Mouse (Mus musculus): ENCODE data around the gene Trmt1. TPM values are rescaled to one million over a fixed set of nuclear protein-coding genes. Genes with fewer than 3 reads are reported as not detected.
"Not testable (repeated sequence)": the region's sequence is repeated elsewhere in the genome, so short reads cannot be mapped to it uniquely, and the experiment has no call there.

Trmt1 gene
- polyA plus RNA-seq, 2 experiments = 71.7 to 158 TPM

- H3K9ac ChIP-seq (ENCODE audit: low read depth, low read length, severe bottlenecking) = no peak overlapping the region
- 84% methylated on average over 6 of the region's 6 CpGs for WGBS
- H3K9me3 ChIP-seq (ENCODE audit: control insufficient read depth, low read length) = no peaks in the 10 kb centered on the region
- no peak overlapping the region for H3K4me2 ChIP-seq (replicated peaks; ENCODE audit: low read depth, low read length, severe bottlenecking)
- ATAC-seq (ENCODE audit: low FRiP score, low read depth) (no peak), DNase-seq (ENCODE audit: low spot score) (no peak)
- H3K27me3 ChIP-seq (ENCODE audit: control insufficient read depth, insufficient read depth, low read length) = no peaks in the 10 kb centered on the region
- no peak overlapping the region for H3K4me3 ChIP-seq (replicated peaks; ENCODE audit: low read length)
- peaks cover 44% of the 10 kb centered on the region for H3K36me3 ChIP-seq (ENCODE audit: control insufficient read depth, insufficient read depth, low read length)
- peaks cover 7% of the 10 kb centered on the region; the same call in 1 of the 2 replicates for H3K4me1 ChIP-seq (ENCODE audit: control insufficient read depth, insufficient read depth, low read length)
- no peak for TF ChIP-seq POLR2A (IDR thresholded peaks at IDR 0.05; ENCODE audit: borderline replicate concordance, extremely low read depth, insufficient read depth, insufficient read length)
- H3K27ac ChIP-seq (replicated peaks; ENCODE audit: low read depth, low read length) = no peak overlapping the region
Observed at GRCm38 (mm10) chr8:84668731-84669485, 17.2 kb upstream of the Trmt1 start.

GRCm38 (mm10) chr8:84670295-84671006, 15.7 kb upstream of the Trmt1 start:
- WGBS = 91% methylated on average over 5 of the region's 5 CpGs
- not testable (repeated sequence) for H3K4me2 ChIP-seq (replicated peaks; ENCODE audit: low read depth, low read length, severe bottlenecking); H3K27me3 ChIP-seq (ENCODE audit: control insufficient read depth, insufficient read depth, low read length); H3K27ac ChIP-seq (replicated peaks; ENCODE audit: low read depth, low read length); DNase-seq (ENCODE audit: low spot score); H3K9me3 ChIP-seq (ENCODE audit: control insufficient read depth, low read length); H3K9ac ChIP-seq (ENCODE audit: low read depth, low read length, severe bottlenecking); ATAC-seq (ENCODE audit: low FRiP score, low read depth); H3K4me1 ChIP-seq (ENCODE audit: control insufficient read depth, insufficient read depth, low read length); H3K4me3 ChIP-seq (replicated peaks; ENCODE audit: low read length)
- peaks cover 59% of the 10 kb centered on the region for H3K36me3 ChIP-seq (ENCODE audit: control insufficient read depth, insufficient read depth, low read length)

GRCm38 (mm10) chr8:84677305-84677704, 8.8 kb upstream of the Trmt1 start:
- Histone ChIP-seq H3K4me2 (replicated peaks; ENCODE audit: low read depth, low read length, severe bottlenecking) (no peak overlapping the region), H3K27ac (replicated peaks; ENCODE audit: low read depth, low read length) (no peak overlapping the region), H3K36me3 (ENCODE audit: control insufficient read depth, insufficient read depth, low read length) (peaks cover 48% of the 10 kb centered on the region), H3K9ac (ENCODE audit: low read depth, low read length, severe bottlenecking) (no peak overlapping the region), H3K27me3 (ENCODE audit: control insufficient read depth, insufficient read depth, low read length) (no peaks in the 10 kb centered on the region), H3K9me3 (ENCODE audit: control insufficient read depth, low read length) (no peaks in the 10 kb centered on the region), H3K4me1 (ENCODE audit: control insufficient read depth, insufficient read depth, low read length) (no peaks in the 10 kb centered on the region), H3K4me3 (replicated peaks; ENCODE audit: low read length) (no peak overlapping the region)
- 93% methylated on average over 5 of the region's 5 CpGs for whole genome bisulfite sequencing
- no peak for TF ChIP-seq POLR2A (IDR thresholded peaks at IDR 0.05; ENCODE audit: borderline replicate concordance, extremely low read depth, insufficient read depth, insufficient read length)
- DNase-seq (ENCODE audit: low spot score) (no peak), ATAC-seq (ENCODE audit: low FRiP score, low read depth) (no peak)

GRCm38 (mm10) chr8:84681476-84681875, 4.6 kb upstream of the Trmt1 start:
- TF ChIP-seq POLR2A (IDR thresholded peaks at IDR 0.05; ENCODE audit: borderline replicate concordance, extremely low read depth, insufficient read depth, insufficient read length) = no peak

GRCm38 (mm10) chr8:84682257-84682656, 3.9 kb upstream of the Trmt1 start:
- peaks cover 19% of the 10 kb centered on the region for H3K4me1 ChIP-seq (ENCODE audit: control insufficient read depth, insufficient read depth, low read length)
- TF ChIP-seq POLR2A (IDR thresholded peaks at IDR 0.05; ENCODE audit: borderline replicate concordance, extremely low read depth, insufficient read depth, insufficient read length) = no peak
- H3K27me3 ChIP-seq (ENCODE audit: control insufficient read depth, insufficient read depth, low read length) = no peaks in the 10 kb centered on the region
- no peak overlapping the region for H3K4me2 ChIP-seq (replicated peaks; ENCODE audit: low read depth, low read length, severe bottlenecking)
- peaks cover 13% of the 10 kb centered on the region for H3K36me3 ChIP-seq (ENCODE audit: control insufficient read depth, insufficient read depth, low read length)
- H3K9ac ChIP-seq (ENCODE audit: low read depth, low read length, severe bottlenecking) = no peak overlapping the region
- WGBS = 85% methylated on average over 2 of the region's 2 CpGs
- no peak for DNase-seq (ENCODE audit: low spot score)
- no peak overlapping the region for H3K27ac ChIP-seq (replicated peaks; ENCODE audit: low read depth, low read length)
- no peak overlapping the region for H3K4me3 ChIP-seq (replicated peaks; ENCODE audit: low read length)
- ATAC-seq (ENCODE audit: low FRiP score, low read depth) = no peak
- H3K9me3 ChIP-seq (ENCODE audit: control insufficient read depth, low read length) = no peaks in the 10 kb centered on the region

More at GRCm38 (mm10) chr8:84681476-84681875, 4.6 kb upstream of the Trmt1 start:
- H3K27ac ChIP-seq (replicated peaks; ENCODE audit: low read depth, low read length) = no peak overlapping the region
- 95% methylated on average over 2 of the region's 2 CpGs for WGBS
- no peaks in the 10 kb centered on the region for H3K27me3 ChIP-seq (ENCODE audit: control insufficient read depth, insufficient read depth, low read length)
- DNase-seq (ENCODE audit: low spot score) (no peak), ATAC-seq (ENCODE audit: low FRiP score, low read depth) (no peak)
- H3K36me3 ChIP-seq (ENCODE audit: control insufficient read depth, insufficient read depth, low read length) = peaks cover 20% of the 10 kb centered on the region
- no peak overlapping the region for H3K9ac ChIP-seq (ENCODE audit: low read depth, low read length, severe bottlenecking)
- no peak overlapping the region for H3K4me3 ChIP-seq (replicated peaks; ENCODE audit: low read length)
- peaks cover 16% of the 10 kb centered on the region for H3K4me1 ChIP-seq (ENCODE audit: control insufficient read depth, insufficient read depth, low read length)
- H3K4me2 ChIP-seq (replicated peaks; ENCODE audit: low read depth, low read length, severe bottlenecking) = no peak overlapping the region
- H3K9me3 ChIP-seq (ENCODE audit: control insufficient read depth, low read length) = no peaks in the 10 kb centered on the region
